Mouse (Mus musculus): ENCODE results near the gene Pbrm1. TPM values are rescaled to one million over a fixed set of nuclear protein-coding genes. Genes with fewer than 3 reads are reported as not detected.

The Pbrm1 gene
- polyA plus RNA-seq, 1 experiment from 2014 or later: 126 TPM

Other genes with a start within 250 kb of the Pbrm1 start
- gene Tmem110, start 193.5 kb upstream of the Pbrm1 start, polyA plus RNA-seq (2015; fragmentation: Nextera tagmentation; extraction: Ambion mirVana): 25.1 and 25.7 TPM in 2 replicates
- gene Mustn1, start 139.9 kb upstream of the Pbrm1 start, polyA plus RNA-seq (2015; fragmentation: Nextera tagmentation; extraction: Ambion mirVana): 4.5 and 5.3 TPM in 2 replicates
- gene Itih4, start 132.7 kb upstream of the Pbrm1 start, polyA plus RNA-seq (2015; fragmentation: Nextera tagmentation; extraction: Ambion mirVana): 0.27 and 0.59 TPM in 2 replicates
- 1.4 TPM in 2 replicates for gene Itih3, start 95.4 kb upstream of the Pbrm1 start, polyA plus RNA-seq (2015; fragmentation: Nextera tagmentation; extraction: Ambion mirVana)
- 0.45 and 0.51 TPM in 2 replicates for gene Itih1, start 75.8 kb upstream of the Pbrm1 start, polyA plus RNA-seq (2015; fragmentation: Nextera tagmentation; extraction: Ambion mirVana)
- 15.0 and 18.9 TPM in 2 replicates for gene Nek4, start 67.8 kb upstream of the Pbrm1 start, polyA plus RNA-seq (2015; fragmentation: Nextera tagmentation; extraction: Ambion mirVana)
- gene Glt8d1, start 17.7 kb upstream of the Pbrm1 start, polyA plus RNA-seq (2015; fragmentation: Nextera tagmentation; extraction: Ambion mirVana): 68.8 and 72.7 TPM in 2 replicates
- 372 and 375 TPM in 2 replicates for gene Spcs1, start 17.5 kb upstream of the Pbrm1 start, polyA plus RNA-seq (2015; fragmentation: Nextera tagmentation; extraction: Ambion mirVana)
- 107 and 116 TPM in 2 replicates for gene Gnl3, start within 50 bp of the Pbrm1 start, polyA plus RNA-seq (2015; fragmentation: Nextera tagmentation; extraction: Ambion mirVana)
- 105 and 109 TPM in 2 replicates for gene Smim4, start 109.8 kb downstream of the Pbrm1 start, polyA plus RNA-seq (2015; fragmentation: Nextera tagmentation; extraction: Ambion mirVana)
- 350 and 354 TPM in 2 replicates for gene Nt5dc2, start 111.9 kb downstream of the Pbrm1 start, polyA plus RNA-seq (2015; fragmentation: Nextera tagmentation; extraction: Ambion mirVana)
- 35.2 and 39.8 TPM in 2 replicates for gene Stab1, start 149.5 kb downstream of the Pbrm1 start, polyA plus RNA-seq (2015; fragmentation: Nextera tagmentation; extraction: Ambion mirVana)
- 10.2 and 10.6 TPM in 2 replicates for gene Tnnc1, start 189.2 kb downstream of the Pbrm1 start, polyA plus RNA-seq (2015; fragmentation: Nextera tagmentation; extraction: Ambion mirVana)
- 419 and 421 TPM in 2 replicates for gene Nisch, start 197.8 kb downstream of the Pbrm1 start, polyA plus RNA-seq (2015; fragmentation: Nextera tagmentation; extraction: Ambion mirVana)
- gene Sema3g, start 198.7 kb downstream of the Pbrm1 start, polyA plus RNA-seq (2015; fragmentation: Nextera tagmentation; extraction: Ambion mirVana): 5.3 and 5.4 TPM in 2 replicates
- gene Phf7, start 232.2 kb downstream of the Pbrm1 start, polyA plus RNA-seq (2015; fragmentation: Nextera tagmentation; extraction: Ambion mirVana): 13.9 TPM in 2 replicates
- 105 and 106 TPM in 2 replicates for gene Bap1, start 232.3 kb downstream of the Pbrm1 start, polyA plus RNA-seq (2015; fragmentation: Nextera tagmentation; extraction: Ambion mirVana)

Measured in kidney, embryonic 16.5 days (tissue).